Mouse (Mus musculus) limb, embryonic 14.5 days (tissue): Measurements from ENCODE around the gene Tpt1. TPM values are rescaled to one million over a fixed set of nuclear protein-coding genes. Genes with fewer than 3 reads are reported as not detected.

ENCODE experiments used
- ATAC-seq: fragments of 200-750 bp; cut with Nextera tagmentation; 2 replicates; pipeline ENCODE4 v1.8.0; 2017; ENCODE audit warnings: low read depth, moderate number of reproducible peaks, moderate TSS enrichment; ENCODE audit not compliant: low FRiP score
- DNase-seq: peaks from one replicate; pipeline ENCODE4 v3.0.0-alpha.2; 2015; ENCODE audit warnings: low spot score
- H3K27ac ChIP-seq: fragments of 300-500 bp; sonication (generic); replicated peaks from 2 replicates; pipeline ENCODE4 v1.5.1; 2014; ENCODE audit warnings: low read depth, mild to moderate bottlenecking, low read length, moderate library complexity, mixed read lengths
- H3K27me3 ChIP-seq: fragments of 300-500 bp; sonication (generic); 2 replicates; pipeline ENCODE4 v1.6.1; 2014; ENCODE audit warnings: low read length, mixed read lengths; ENCODE audit not compliant: control insufficient read depth, insufficient read depth
- H3K36me3 ChIP-seq: fragments of 300-500 bp; sonication (generic); 2 replicates; pipeline ENCODE4 v1.6.1; 2014; ENCODE audit warnings: mild to moderate bottlenecking, low read length, moderate library complexity, mixed read lengths; ENCODE audit not compliant: control insufficient read depth, insufficient read depth
- H3K4me1 ChIP-seq: fragments of 300-500 bp; sonication (generic); 2 replicates; pipeline ENCODE4 v1.6.1; 2014; ENCODE audit warnings: antibody characterized with exemption, low read length, mixed read lengths; ENCODE audit not compliant: control insufficient read depth, insufficient read depth
- H3K4me2 ChIP-seq: fragments of 300-500 bp; sonication (generic); replicated peaks from 2 replicates; pipeline ENCODE4 v1.6.1; 2014; ENCODE audit warnings: low read depth, mild to moderate bottlenecking, low read length, moderate library complexity; ENCODE audit not compliant: severe bottlenecking
- H3K4me3 ChIP-seq: fragments of 300-500 bp; sonication (generic); replicated peaks from 2 replicates; pipeline ENCODE4 v1.5.1; 2014; ENCODE audit warnings: low read length
- H3K9ac ChIP-seq: fragments of 300-500 bp; sonication (generic); 2 replicates; pipeline ENCODE4 v1.6.1; 2014; ENCODE audit warnings: mild to moderate bottlenecking, low read depth, low read length, moderate library complexity; ENCODE audit not compliant: severe bottlenecking
- H3K9me3 ChIP-seq: fragments of 300-500 bp; sonication (generic); 2 replicates; pipeline ENCODE4 v1.6.1; 2016; ENCODE audit warnings: low read length; ENCODE audit not compliant: control insufficient read depth
- POLR2A ChIP-seq: fragments of 200-500 bp; IDR thresholded peaks from 2 replicates; pipeline ENCODE4 v1.8.0; 2012; ENCODE audit warnings: inconsistent platforms, mild to moderate bottlenecking, moderate library complexity, borderline replicate concordance; ENCODE audit not compliant: insufficient read depth, insufficient read length; ENCODE audit errors: extremely low read depth
- WGBS: fragments of 180-500 bp; shearing (Covaris S2); extraction: QIAGEN DNeasy Blood & Tissue Kit; methylation state at CpG from one replicate; pipeline ENCODE4 v1.1.7; 2014; 5-methylcytosine and 5-hydroxymethylcytosine counted together
- polyA plus RNA-seq, 2 experiments: library from polyadenylated mRNA; depleted of rRNA in 1 of 2; stranded (reverse) in 1 of 2; unstranded in 1 of 2; fragments of >200 nt; fragmentation: Nextera tagmentation in 1 of 2; extraction: Ambion mirVana in 1 of 2; gene quantifications; 2 replicates each; pipeline versions ENCODE4 v1.2.1 to v1.2.3; 2012 to 2014

Tpt1 gene
- polyA plus RNA-seq, 2 experiments: 1,305 to 2,539 TPM

- Histone ChIP-seq H3K4me2 (no peak overlapping the region), H3K9ac (no peak overlapping the region), H3K9me3 (no peaks in the 10 kb centered on the region), H3K4me3 (no peak overlapping the region), H3K27me3 (no peaks in the 10 kb centered on the region), H3K36me3 (peaks cover 51% of the 10 kb centered on the region), H3K4me1 (0 out of 2 replicates have a peak, but pooled peaks cover 4% of the 10 kb centered on the region), H3K27ac (no peak overlapping the region)
- no peak for ATAC-seq
- DNase-seq: no peak
- TF ChIP-seq POLR2A: no peak
- 89% methylated on average over 6 of the region's 6 CpGs for WGBS
These were observed 5.1 kb downstream of the Tpt1 start for GRCm38 (mm10) chr14:75849842-75850568.

- H3K9me3 ChIP-seq: no peaks in the 10 kb centered on the region
- H3K4me2 ChIP-seq: no peak overlapping the region
- 0 out of 2 replicates have a peak, but pooled peaks cover 4% of the 10 kb centered on the region for H3K4me1 ChIP-seq
- peaks cover 51% of the 10 kb centered on the region for H3K36me3 ChIP-seq
- no peak overlapping the region for H3K4me3 ChIP-seq
- no peak for DNase-seq
- no peak for ATAC-seq
- no peak overlapping the region for H3K9ac ChIP-seq
- no peak for TF ChIP-seq POLR2A
- 73% methylated on average over 6 of the region's 6 CpGs for WGBS
- no peak overlapping the region for H3K27ac ChIP-seq
- no peaks in the 10 kb centered on the region for H3K27me3 ChIP-seq
These were observed 5.9 kb downstream of the Tpt1 start for GRCm38 (mm10) chr14:75850819-75851218.

- no peaks in the 10 kb centered on the region for H3K9me3 ChIP-seq
- no peak overlapping the region for H3K9ac ChIP-seq
- no peaks in the 10 kb centered on the region for H3K27me3 ChIP-seq
- H3K4me1 ChIP-seq: no peaks in the 10 kb centered on the region
- TF ChIP-seq POLR2A: no peak
- H3K36me3 ChIP-seq: peaks cover 45% of the 10 kb centered on the region
- DNase-seq (no peak), ATAC-seq (no peak)
- 95% methylated on average over 5 of the region's 5 CpGs for WGBS
- no peak overlapping the region for H3K4me2 ChIP-seq
- no peak overlapping the region for H3K4me3 ChIP-seq
- no peak overlapping the region for H3K27ac ChIP-seq
These were observed 7.1 kb downstream of the Tpt1 start for GRCm38 (mm10) chr14:75852016-75852415.

GRCm38 (mm10) chr14:75855263-75855992 lies 10.5 kb downstream of the Tpt1 start:
- Histone ChIP-seq H3K9me3 (no peaks in the 10 kb centered on the region), H3K4me1 (no peaks in the 10 kb centered on the region), H3K27ac (no peak overlapping the region), H3K27me3 (no peaks in the 10 kb centered on the region), H3K36me3 (peaks cover 11% of the 10 kb centered on the region), H3K9ac (no peak overlapping the region), H3K4me2 (no peak overlapping the region), H3K4me3 (no peak overlapping the region)
- no peak for TF ChIP-seq POLR2A
- ATAC-seq: peak; percentile 81
- 34% methylated on average over 17 of the region's 17 CpGs for WGBS
- peak; percentile 25 for DNase-seq

- no peaks in the 10 kb centered on the region for H3K36me3 ChIP-seq
- H3K27me3 ChIP-seq: no peaks in the 10 kb centered on the region
- no peak overlapping the region for H3K27ac ChIP-seq
- H3K4me2 ChIP-seq: no peak overlapping the region
- 55% methylated on average over 2 of the region's 2 CpGs for WGBS
- ATAC-seq: no peak
- no peaks in the 10 kb centered on the region for H3K4me1 ChIP-seq
- no peak for DNase-seq
- no peak overlapping the region for H3K9ac ChIP-seq
- no peaks in the 10 kb centered on the region for H3K9me3 ChIP-seq
- TF ChIP-seq POLR2A: no peak
- H3K4me3 ChIP-seq: no peak overlapping the region
These were observed 13.3 kb downstream of the Tpt1 start for GRCm38 (mm10) chr14:75858181-75858580.
